Mouse (Mus musculus) kidney, postnatal 0 days (tissue): Measurements from ENCODE around the gene Amdhd2. TPM values are rescaled to one million over a fixed set of nuclear protein-coding genes. Genes with fewer than 3 reads are reported as not detected.

Experiments used
- ATAC-seq: fragments of 200-750 bp; cut with Nextera tagmentation; replicated peaks from 2 replicates; pipeline ENCODE4 v1.8.0; 2017; ENCODE audit warnings: low read depth, moderate number of reproducible peaks, moderate TSS enrichment, moderate library complexity; ENCODE audit not compliant: low FRiP score
- DNase-seq: peaks from one replicate; pipeline ENCODE4 v3.0.0-alpha.2; 2016; ENCODE audit warnings: low spot score
- H3K27ac ChIP-seq: fragments of 300-500 bp; sonication (generic); 2 replicates; pipeline ENCODE4 v1.5.1; 2014; ENCODE audit warnings: mild to moderate bottlenecking
- H3K27me3 ChIP-seq: fragments of 300-500 bp; sonication (generic); 2 replicates; pipeline ENCODE4 v1.6.1; 2014; ENCODE audit warnings: low read length, mixed read lengths; ENCODE audit not compliant: insufficient read depth
- H3K36me3 ChIP-seq: fragments of 300-500 bp; sonication (generic); 2 replicates; pipeline ENCODE4 v1.6.1; 2014; ENCODE audit warnings: low read length, mixed read lengths; ENCODE audit not compliant: insufficient read depth
- H3K4me1 ChIP-seq: fragments of 300-500 bp; sonication (generic); replicated peaks from 2 replicates; pipeline ENCODE4 v1.6.1; 2014; ENCODE audit warnings: antibody characterized with exemption, low read length, mixed read lengths; ENCODE audit not compliant: insufficient read depth
- H3K4me2 ChIP-seq: fragments of 300-500 bp; sonication (generic); 2 replicates; pipeline ENCODE4 v1.6.1; 2014; ENCODE audit warnings: mild to moderate bottlenecking, low read length, moderate library complexity, mixed read lengths
- H3K4me3 ChIP-seq: fragments of 300-500 bp; sonication (generic); replicated peaks from 2 replicates; pipeline ENCODE4 v1.5.1; 2014; ENCODE audit warnings: low read depth, low read length
- H3K9ac ChIP-seq: fragments of 300-500 bp; sonication (generic); 2 replicates; pipeline ENCODE4 v1.6.1; 2014; ENCODE audit warnings: low read depth, low read length
- H3K9me3 ChIP-seq: fragments of 300-500 bp; sonication (generic); replicated peaks from 2 replicates; pipeline ENCODE4 v1.6.1; 2016; ENCODE audit warnings: low read length, inconsistent platforms, mixed read lengths
- CTCF ChIP-seq: IDR thresholded peaks from 2 replicates; pipeline ENCODE4 v1.5.1; 2016; ENCODE audit warnings: antibody characterized with exemption, low read depth, mild to moderate bottlenecking, moderate library complexity
- WGBS: fragments of 180-500 bp; shearing (Covaris S2); extraction: QIAGEN DNeasy Blood & Tissue Kit; methylation state at CpG from one replicate; pipeline ENCODE4 v1.1.7; 2014; 5-methylcytosine and 5-hydroxymethylcytosine counted together
- polyA plus RNA-seq: library from polyadenylated mRNA; unstranded; fragments of >200 nt; fragmentation: Nextera tagmentation; extraction: Ambion mirVana; gene quantifications from 2 replicates; pipeline ENCODE4 v1.2.1, GENCODE M21; 2015

The Amdhd2 gene
- polyA plus RNA-seq, 1 experiment from 2014 or later = 47.9 TPM

GRCm38 (mm10) chr17:24209043-24209915, 45.7 kb upstream of the Amdhd2 start, which contains the start of gene Ntn3:
Ntn3 (minus strand) TSS chr17:24209531.
- DNase-seq = peak; percentile 73
- Histone ChIP-seq H3K4me1 (peaks cover 37% of the 10 kb centered on the region), H3K4me2 (peak within 1 kb of the TSS; percentile 87), H3K4me3 (peak within 1 kb of the TSS; percentile 42), H3K27ac (peak within 1 kb of the TSS; percentile 57), H3K9me3 (no peaks in the 10 kb centered on the region), H3K9ac (peak within 1 kb of the TSS; percentile 72), H3K27me3 (peaks cover 3% of the 10 kb centered on the region; the same call in 1 of the 2 replicates), H3K36me3 (no peaks in the 10 kb centered on the region)
- peak; percentile 22; the same call in 1 of the 2 replicates for ATAC-seq
- 2% methylated on average over 42 of the region's 43 CpGs for WGBS
- TF ChIP-seq CTCF = no peak

GRCm38 (mm10) chr17:24208641-24209042, 45.1 kb upstream of the Amdhd2 start:
- no peak for TF ChIP-seq CTCF

GRCm38 (mm10) chr17:24207768-24208640, 44.4 kb upstream of the Amdhd2 start:
- Histone ChIP-seq H3K4me3 (peak overlapping the region; percentile 42), H3K27me3 (peaks cover 3% of the 10 kb centered on the region; the same call in 1 of the 2 replicates), H3K9ac (peak overlapping the region; percentile 72; the same call in 1 of the 2 replicates), H3K4me1 (peaks cover 37% of the 10 kb centered on the region), H3K4me2 (peak overlapping the region; percentile 87), H3K9me3 (no peaks in the 10 kb centered on the region), H3K27ac (no peak overlapping the region), H3K36me3 (no peaks in the 10 kb centered on the region)
- WGBS = 70% methylated on average over 34 of the region's 34 CpGs
- no peak for TF ChIP-seq CTCF
- DNase-seq = no peak
- no peak for ATAC-seq

More at GRCm38 (mm10) chr17:24208641-24209042, 45.1 kb upstream of the Amdhd2 start:
- H3K4me2 ChIP-seq = peak overlapping the region; percentile 87
- no peak overlapping the region; the same call in 1 of the 2 replicates for H3K27ac ChIP-seq
- peak overlapping the region; percentile 42 for H3K4me3 ChIP-seq
- no peaks in the 10 kb centered on the region for H3K9me3 ChIP-seq
- no peak for DNase-seq
- peaks cover 37% of the 10 kb centered on the region for H3K4me1 ChIP-seq
- peaks cover 3% of the 10 kb centered on the region; the same call in 1 of the 2 replicates for H3K27me3 ChIP-seq
- no peaks in the 10 kb centered on the region for H3K36me3 ChIP-seq
- WGBS = 3% methylated on average over 29 of the region's 29 CpGs
- peak overlapping the region; percentile 72 for H3K9ac ChIP-seq
- ATAC-seq = no peak

GRCm38 (mm10) chr17:24206451-24207351, 43.1 kb upstream of the Amdhd2 start:
- H3K27me3 ChIP-seq = peaks cover 3% of the 10 kb centered on the region; the same call in 1 of the 2 replicates
- DNase-seq (peak; percentile 79), ATAC-seq (no peak)
- H3K36me3 ChIP-seq = no peaks in the 10 kb centered on the region
- 4% methylated on average over 62 of the region's 62 CpGs for WGBS
- peak; percentile 26; the same call in 1 of the 2 replicates for TF ChIP-seq CTCF
- H3K4me2 ChIP-seq = peak overlapping the region; percentile 97
- peak overlapping the region; percentile 50; the same call in 1 of the 2 replicates for H3K9ac ChIP-seq
- H3K4me1 ChIP-seq = peaks cover 33% of the 10 kb centered on the region
- peak overlapping the region; percentile 34 for H3K4me3 ChIP-seq
- H3K27ac ChIP-seq = no peak overlapping the region
- no peaks in the 10 kb centered on the region for H3K9me3 ChIP-seq

- DNase-seq = peak; percentile 61
- WGBS = 9% methylated on average over 15 of the region's 15 CpGs
- no peaks in the 10 kb centered on the region for H3K9me3 ChIP-seq
- H3K9ac ChIP-seq = peak overlapping the region; percentile 63; the same call in 1 of the 2 replicates
- no peak for TF ChIP-seq CTCF
- H3K36me3 ChIP-seq = no peaks in the 10 kb centered on the region
- peak overlapping the region; percentile 97 for H3K4me2 ChIP-seq
- H3K27ac ChIP-seq = no peak overlapping the region
- peaks cover 3% of the 10 kb centered on the region; the same call in 1 of the 2 replicates for H3K27me3 ChIP-seq
- peak overlapping the region; percentile 58 for H3K4me3 ChIP-seq
- peak; percentile 6; the same call in 1 of the 2 replicates for ATAC-seq
- H3K4me1 ChIP-seq = peaks cover 33% of the 10 kb centered on the region
Observed at GRCm38 (mm10) chr17:24205908-24206361, 42.4 kb upstream of the Amdhd2 start.
